Mouse (Mus musculus): ENCODE measurements around the gene Btn2a2.

- TF ChIP-seq POLR2A (IDR thresholded peaks at IDR 0.05; ENCODE audit: insufficient read depth, low read length) (no peak), CTCF (IDR thresholded peaks at IDR 0.05; ENCODE audit: low read depth, low read length) (no peak), EP300 (IDR thresholded peaks at IDR 0.05; ENCODE audit: insufficient read depth, low read depth, low read length) (no peak)
These were observed 41.7 kb upstream of the Btn2a2 start for GRCm38 (mm10) chr13:23530181-23530900.

All from ES-Bruce4 (cell line).